Mouse (Mus musculus) kidney, adult 11 months (tissue): ENCODE results near the gene Adgrf2.

Source experiments
- DNase-seq: peaks from one replicate; pipeline ENCODE4 v3.0.0; 2022

Adgrf2 gene

GRCm38 (mm10) chr17:42741801-42742217 is at the start of gene Adgrf2:
Gene Adgrf2 (minus strand): TSS chr17:42742179.
- peak; percentile 19 for DNase-seq

GRCm38 (mm10) chr17:42790787-42791186 is 48.8 kb upstream of the Adgrf2 start:
- no peak for DNase-seq

- DNase-seq, result no peak
These were observed 47.7 kb upstream of the Adgrf2 start for GRCm38 (mm10) chr17:42789723-42790122.

- no peak for DNase-seq
These were observed 46.9 kb upstream of the Adgrf2 start for GRCm38 (mm10) chr17:42788686-42789453.

- DNase-seq, result peak; percentile 45
These were observed 40.3 kb upstream of the Adgrf2 start for GRCm38 (mm10) chr17:42782156-42782757.

- DNase-seq, result peak; percentile 30
These were observed 11.8 kb upstream of the Adgrf2 start for GRCm38 (mm10) chr17:42753791-42754190.

- DNase-seq, result peak; percentile 21
These were observed 10.2 kb upstream of the Adgrf2 start for GRCm38 (mm10) chr17:42752173-42752572.

GRCm38 (mm10) chr17:42745657-42746420 is 3.9 kb upstream of the Adgrf2 start:
- no peak for DNase-seq

- no peak for DNase-seq
These were observed 844 bp upstream of the Adgrf2 start for GRCm38 (mm10) chr17:42742823-42743222.

GRCm38 (mm10) chr17:42738794-42739193 is 3.2 kb downstream of the Adgrf2 start:
- no peak for DNase-seq

GRCm38 (mm10) chr17:42717161-42717560 is 24.8 kb downstream of the Adgrf2 start:
- no peak for DNase-seq

GRCm38 (mm10) chr17:42714991-42715390 is 27.0 kb downstream of the Adgrf2 start:
- no peak for DNase-seq

GRCm38 (mm10) chr17:42710717-42711116 is 31.3 kb downstream of the Adgrf2 start:
- DNase-seq, result no peak

- DNase-seq, result no peak
These were observed 36.4 kb downstream of the Adgrf2 start for GRCm38 (mm10) chr17:42705611-42706010.

- DNase-seq, result no peak
These were observed 39.8 kb downstream of the Adgrf2 start for GRCm38 (mm10) chr17:42702198-42702597.

GRCm38 (mm10) chr17:42694730-42695129 is 47.2 kb downstream of the Adgrf2 start:
- DNase-seq, result no peak

- DNase-seq, result no peak
These were observed 49.8 kb downstream of the Adgrf2 start, which contains the start of gene Adgrf4 for GRCm38 (mm10) chr17:42692136-42692535. Gene Adgrf4 (minus strand): TSS chr17:42692284.

GRCm38 (mm10) chr17:42690531-42690930 is 51.4 kb downstream of the Adgrf2 start:
- DNase-seq, result no peak
